Mouse (Mus musculus) embryonic facial prominence, embryonic 10.5 days (tissue): ENCODE measurements around the gene Opcml. TPM values are rescaled to one million over a fixed set of nuclear protein-coding genes. Genes with fewer than 3 reads are reported as not detected.
A peak's percentile ranks its signal among the peaks of the same experiment; 100 is the strongest.

Source experiments
- DNase-seq: peaks from one replicate; pipeline ENCODE4 v3.0.0-alpha.2; 2017; ENCODE audit warnings: low spot score
- H3K27ac ChIP-seq: fragments of 300-500 bp; sonication (generic); replicated peaks from 2 replicates; pipeline ENCODE4 v1.5.1; 2016; ENCODE audit warnings: mild to moderate bottlenecking
- H3K27me3 ChIP-seq: fragments of 300-500 bp; sonication (generic); replicated peaks from 2 replicates; pipeline ENCODE4 v1.6.1; 2016; ENCODE audit warnings: low read depth, mild to moderate bottlenecking; ENCODE audit not compliant: poor library complexity, severe bottlenecking
- H3K36me3 ChIP-seq: fragments of 300-500 bp; sonication (generic); replicated peaks from 2 replicates; pipeline ENCODE4 v1.6.1; 2016; ENCODE audit warnings: mild to moderate bottlenecking, moderate library complexity
- H3K4me1 ChIP-seq: fragments of 300-500 bp; sonication (generic); 2 replicates; pipeline ENCODE4 v1.6.1; 2016
- H3K4me3 ChIP-seq: fragments of 300-500 bp; sonication (generic); 2 replicates; pipeline ENCODE4 v1.5.1; 2016; ENCODE audit warnings: mild to moderate bottlenecking, moderate library complexity
- H3K9me3 ChIP-seq: fragments of 300-500 bp; sonication (generic); 2 replicates; pipeline ENCODE4 v1.6.1; 2016; ENCODE audit warnings: mild to moderate bottlenecking
- WGBS: fragments of 180-500 bp; shearing (Covaris S2); methylation state at CpG from one replicate; pipeline ENCODE4 v1.1.7; 2016; 5-methylcytosine and 5-hydroxymethylcytosine counted together
- polyA plus RNA-seq: library from polyadenylated mRNA; unstranded; fragments of >200 nt; fragmentation: Nextera tagmentation; extraction: Ambion mirVana; gene quantifications from 2 replicates; pipeline ENCODE4 v1.2.1, GENCODE M21; 2016

The Opcml gene
- polyA plus RNA-seq, 1 experiment from 2014 or later: 0.52 TPM

DNA sequence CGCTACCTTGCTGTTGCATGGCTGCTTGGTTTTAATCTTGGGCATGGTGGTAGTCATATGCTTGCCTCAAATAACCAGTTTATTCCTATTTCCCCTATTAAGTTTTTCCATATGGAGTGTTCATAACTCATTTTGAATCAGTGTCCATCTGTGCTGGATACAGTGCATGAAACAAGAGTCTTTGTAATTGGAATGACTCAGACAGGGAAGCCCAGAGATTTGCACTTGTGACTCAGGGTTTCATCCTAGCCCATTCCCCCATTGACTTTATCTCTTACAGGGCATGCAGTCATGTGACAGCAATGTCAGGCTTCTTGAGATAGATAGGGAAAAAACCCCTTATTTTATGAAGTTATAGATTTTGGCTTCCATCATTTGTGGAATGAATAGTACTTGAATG is 655.3 kb downstream of the Opcml start:
- H3K27me3 ChIP-seq: no peaks in the 10 kb centered on the region
- 95% methylated on average over 1 of the region's 1 CpGs for WGBS
- H3K9me3 ChIP-seq: no peaks in the 10 kb centered on the region
- no peak overlapping the region for H3K4me3 ChIP-seq
- DNase-seq: no peak
- no peaks in the 10 kb centered on the region for H3K36me3 ChIP-seq
- H3K27ac ChIP-seq: no peak overlapping the region
- H3K4me1 ChIP-seq: no peaks in the 10 kb centered on the region

GRCm38 (mm10) chr9:28446278-28447064 is 655.9 kb downstream of the Opcml start:
- Histone ChIP-seq H3K9me3 (no peaks in the 10 kb centered on the region), H3K36me3 (no peaks in the 10 kb centered on the region), H3K4me3 (no peak overlapping the region), H3K27me3 (no peaks in the 10 kb centered on the region), H3K4me1 (no peaks in the 10 kb centered on the region), H3K27ac (no peak overlapping the region)
- WGBS: 78% methylated on average over 4 of the region's 4 CpGs
- DNase-seq: no peak

DNA sequence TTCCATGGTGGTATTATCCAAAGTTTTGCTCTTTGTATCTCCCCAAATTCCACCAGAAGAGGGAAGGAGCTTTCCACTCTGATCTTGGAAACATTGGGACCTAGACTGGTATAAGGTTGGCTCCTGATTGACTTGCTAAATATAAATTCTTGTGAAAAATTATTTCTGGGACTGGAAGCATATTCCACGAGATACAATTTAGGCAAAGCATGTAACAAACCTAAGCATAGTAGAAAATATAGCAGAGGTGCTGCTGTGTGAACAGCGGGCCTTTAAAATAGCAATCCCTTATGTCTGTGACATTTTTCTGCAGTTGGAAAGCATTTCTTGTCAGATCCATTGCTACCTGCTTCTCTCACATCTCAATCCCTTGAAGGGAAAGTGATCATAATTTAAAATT is 661.9 kb downstream of the Opcml start:
- Histone ChIP-seq H3K4me3 (no peak overlapping the region), H3K36me3 (no peaks in the 10 kb centered on the region), H3K4me1 (no peaks in the 10 kb centered on the region), H3K27me3 (no peaks in the 10 kb centered on the region), H3K27ac (no peak overlapping the region), H3K9me3 (no peaks in the 10 kb centered on the region)
- WGBS: 79% methylated on average over 2 of the region's 2 CpGs
- DNase-seq: no peak

GRCm38 (mm10) chr9:28453062-28453461 is 662.5 kb downstream of the Opcml start:
- DNase-seq: no peak
- 87% methylated on average over 2 of the region's 2 CpGs for WGBS
- no peaks in the 10 kb centered on the region for H3K36me3 ChIP-seq
- H3K9me3 ChIP-seq: no peaks in the 10 kb centered on the region
- H3K4me3 ChIP-seq: no peak overlapping the region
- H3K4me1 ChIP-seq: no peaks in the 10 kb centered on the region
- H3K27me3 ChIP-seq: no peaks in the 10 kb centered on the region
- H3K27ac ChIP-seq: no peak overlapping the region

GRCm38 (mm10) chr9:28457982-28458770 is 667.6 kb downstream of the Opcml start:
- DNase-seq: no peak
- H3K27me3 ChIP-seq: no peaks in the 10 kb centered on the region
- WGBS: 79% methylated on average over 7 of the region's 7 CpGs
- H3K9me3 ChIP-seq: no peaks in the 10 kb centered on the region
- H3K4me3 ChIP-seq: no peak overlapping the region
- H3K36me3 ChIP-seq: no peaks in the 10 kb centered on the region
- no peak overlapping the region for H3K27ac ChIP-seq
- H3K4me1 ChIP-seq: peaks cover 5% of the 10 kb centered on the region; the same call in 1 of the 2 replicates

- DNase-seq: no peak
- Histone ChIP-seq H3K27ac (no peak overlapping the region), H3K9me3 (no peaks in the 10 kb centered on the region), H3K4me1 (peaks cover 20% of the 10 kb centered on the region), H3K36me3 (no peaks in the 10 kb centered on the region), H3K4me3 (no peak overlapping the region), H3K27me3 (no peaks in the 10 kb centered on the region)
- 86% methylated on average over 6 of the region's 6 CpGs for WGBS
Observed at GRCm38 (mm10) chr9:28463622-28464021, 673.0 kb downstream of the Opcml start.

DNA sequence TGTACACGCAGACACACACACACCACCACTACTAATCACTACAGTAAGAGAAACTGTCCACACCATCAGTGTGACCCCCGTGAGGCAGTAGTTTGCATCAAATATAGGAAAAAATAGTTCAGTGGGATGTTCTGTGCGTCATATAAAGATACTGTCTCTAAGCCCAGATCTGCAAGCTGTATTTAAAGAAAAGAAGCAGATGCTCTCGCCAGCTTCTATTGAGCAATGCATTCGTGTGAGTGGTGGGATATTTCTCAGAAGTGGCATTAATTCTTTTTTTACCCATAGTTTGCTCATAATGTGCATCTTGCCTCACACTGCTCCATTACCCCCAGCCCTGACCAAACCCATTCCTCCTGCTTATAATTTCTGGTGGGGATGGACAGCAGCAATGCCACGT is 678.8 kb downstream of the Opcml start:
- WGBS: 87% methylated on average over 6 of the region's 6 CpGs
- no peak for DNase-seq
- Histone ChIP-seq H3K36me3 (no peaks in the 10 kb centered on the region), H3K9me3 (no peaks in the 10 kb centered on the region), H3K27me3 (no peaks in the 10 kb centered on the region), H3K27ac (no peak overlapping the region), H3K4me1 (peaks cover 15% of the 10 kb centered on the region), H3K4me3 (no peak overlapping the region)

- no peak overlapping the region for H3K27ac ChIP-seq
- 64% methylated on average over 4 of the region's 4 CpGs for WGBS
- H3K4me1 ChIP-seq: no peaks in the 10 kb centered on the region
- no peaks in the 10 kb centered on the region for H3K27me3 ChIP-seq
- no peak for DNase-seq
- H3K4me3 ChIP-seq: no peak overlapping the region
- no peaks in the 10 kb centered on the region for H3K9me3 ChIP-seq
- no peaks in the 10 kb centered on the region for H3K36me3 ChIP-seq
Observed at GRCm38 (mm10) chr9:28471501-28471900, 680.9 kb downstream of the Opcml start.

DNA sequence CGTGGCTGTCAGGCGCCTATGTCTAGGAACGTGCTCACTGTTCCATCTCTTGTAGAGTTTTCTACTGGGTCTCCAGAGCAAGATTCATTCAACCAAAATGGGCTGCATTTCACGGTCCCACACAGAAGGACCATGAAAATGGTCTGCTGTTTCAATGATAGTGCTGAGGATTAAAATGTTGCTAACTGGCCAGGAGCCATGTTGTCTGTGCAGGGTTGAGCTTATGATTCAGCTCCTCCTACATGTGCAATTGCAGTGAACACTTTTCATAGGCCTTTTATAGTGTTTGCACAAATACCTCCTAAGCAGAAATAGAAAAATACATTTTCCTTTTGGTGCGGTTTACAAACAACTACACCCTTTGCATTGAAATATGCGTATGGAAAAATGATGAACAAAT is 684.0 kb downstream of the Opcml start:
- 88% methylated on average over 6 of the region's 6 CpGs for WGBS
- Histone ChIP-seq H3K27ac (no peak overlapping the region), H3K4me3 (no peak overlapping the region), H3K4me1 (no peaks in the 10 kb centered on the region), H3K9me3 (no peaks in the 10 kb centered on the region), H3K27me3 (no peaks in the 10 kb centered on the region), H3K36me3 (no peaks in the 10 kb centered on the region)
- DNase-seq: no peak

DNA sequence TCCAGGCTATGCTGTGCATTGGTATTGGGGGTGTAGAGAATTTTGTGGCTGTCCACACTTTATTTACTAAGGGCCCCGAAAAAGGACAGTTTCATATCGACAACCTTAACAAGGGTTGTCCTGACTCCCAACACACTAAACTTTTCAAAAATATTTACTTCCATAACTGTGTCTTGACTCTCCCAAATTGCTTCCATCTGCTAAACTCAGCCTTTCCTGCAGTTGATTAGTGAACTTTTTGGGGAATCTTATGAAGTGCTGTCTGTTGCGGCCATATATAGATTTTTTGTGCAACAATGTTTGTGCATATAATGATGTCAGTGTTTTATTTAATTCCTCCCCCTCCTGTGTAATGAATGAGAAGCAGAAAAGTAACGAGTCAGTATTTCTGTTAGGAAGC is 690.7 kb downstream of the Opcml start:
- WGBS: 55% methylated on average over 4 of the region's 4 CpGs
- H3K4me3 ChIP-seq: no peak overlapping the region

DNA sequence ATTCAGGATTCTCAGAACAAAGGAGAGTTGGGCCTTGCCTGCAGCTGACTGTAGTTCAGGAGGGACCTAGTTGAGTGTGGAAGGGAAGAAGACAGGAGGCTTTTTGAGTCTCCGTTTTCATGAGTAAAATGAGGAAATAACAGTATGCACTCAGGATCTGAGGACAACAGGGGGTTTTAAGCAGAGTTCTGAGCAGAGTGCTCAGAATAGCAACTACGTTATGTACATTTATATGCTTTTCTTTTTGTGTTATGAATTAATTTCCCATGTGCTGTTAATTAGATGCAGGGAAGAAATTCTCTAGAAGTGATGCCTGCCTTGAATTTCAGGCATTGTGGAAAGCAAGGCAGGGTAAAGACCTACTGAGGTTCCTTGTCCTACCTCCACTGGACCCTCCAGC is 697.9 kb downstream of the Opcml start:
- no peak overlapping the region for H3K27ac ChIP-seq
- H3K36me3 ChIP-seq: no peaks in the 10 kb centered on the region
- 0 out of 2 replicates have a peak, but pooled peaks cover under 1% of the 10 kb centered on the region for H3K4me1 ChIP-seq
- no peaks in the 10 kb centered on the region for H3K27me3 ChIP-seq
- DNase-seq: no peak
- H3K9me3 ChIP-seq: no peaks in the 10 kb centered on the region
- WGBS: 86% methylated on average over 2 of the region's 2 CpGs
- H3K4me3 ChIP-seq: no peak overlapping the region

More for the DNA sequence above, 690.7 kb downstream of the Opcml start:
- Histone ChIP-seq H3K36me3 (no peaks in the 10 kb centered on the region), H3K27me3 (no peaks in the 10 kb centered on the region), H3K4me1 (peaks cover 15% of the 10 kb centered on the region), H3K27ac (peak overlapping the region; percentile 4; the same call in 1 of the 2 replicates), H3K9me3 (no peaks in the 10 kb centered on the region)
- no peak for DNase-seq

DNA sequence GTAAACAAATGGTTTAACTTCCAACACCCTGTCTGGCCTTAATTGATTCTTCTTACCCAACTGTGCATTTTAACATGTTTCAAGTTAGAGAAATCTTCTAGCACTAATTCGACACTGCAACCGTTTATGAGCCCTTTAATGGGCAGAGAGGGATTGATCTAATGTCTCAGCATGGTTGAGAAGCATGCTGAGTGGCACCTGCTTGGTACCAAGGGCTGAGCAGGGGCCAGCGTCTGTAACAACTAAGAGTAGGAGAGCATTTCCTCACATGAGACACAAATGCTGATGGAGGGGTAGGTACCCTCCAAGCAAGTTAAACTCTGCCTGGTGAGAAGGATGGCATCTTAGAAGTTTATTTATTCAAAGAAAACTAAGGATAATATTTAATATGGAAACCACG is 699.3 kb downstream of the Opcml start:
- Histone ChIP-seq H3K36me3 (no peaks in the 10 kb centered on the region), H3K27me3 (no peaks in the 10 kb centered on the region)
- WGBS: 80% methylated on average over 4 of the region's 4 CpGs

GRCm38 (mm10) chr9:28490410-28490809 is 699.8 kb downstream of the Opcml start:
- no peaks in the 10 kb centered on the region for H3K4me1 ChIP-seq
- no peak overlapping the region for H3K4me3 ChIP-seq
- no peak for DNase-seq
- H3K27me3 ChIP-seq: no peaks in the 10 kb centered on the region
- no peaks in the 10 kb centered on the region for H3K36me3 ChIP-seq
- no peaks in the 10 kb centered on the region for H3K9me3 ChIP-seq
- H3K27ac ChIP-seq: no peak overlapping the region
- WGBS: 89% methylated on average over 3 of the region's 3 CpGs

More for the DNA sequence above, 699.3 kb downstream of the Opcml start:
- Histone ChIP-seq H3K27ac (no peak overlapping the region), H3K4me3 (no peak overlapping the region), H3K9me3 (no peaks in the 10 kb centered on the region), H3K4me1 (no peaks in the 10 kb centered on the region)
- no peak for DNase-seq
